Mouse (Mus musculus) cerebellum, adult 2 months (tissue): ENCODE data around the gene Mrs2.

Source experiments
- CTCF ChIP-seq: fragments of 200-500 bp; IDR thresholded peaks from 2 replicates; pipeline ENCODE4 v1.5.1; 2011; ENCODE audit warnings: low read depth, mild to moderate bottlenecking, control low read depth, low read length, moderate library complexity, borderline replicate concordance; ENCODE audit not compliant: insufficient read depth
- POLR2A ChIP-seq: fragments of 200-500 bp; IDR thresholded peaks from 2 replicates; pipeline ENCODE4 v1.6.1; 2011; ENCODE audit warnings: low read length, control low read depth, borderline replicate concordance; ENCODE audit not compliant: insufficient read depth

- TF ChIP-seq CTCF = no peak
- TF ChIP-seq POLR2A = no peak
Measured at GRCm38 (mm10) chr13:24989006-24989405, 31.2 kb downstream of the Mrs2 start.
